Mouse (Mus musculus) heart, adult 2 months (tissue): ENCODE measurements around the gene Xndc1.

ENCODE experiments used
- CTCF ChIP-seq: fragments of 200-600 bp; IDR thresholded peaks from 2 replicates; pipeline ENCODE4 v1.8.1; 2022; ENCODE audit warnings: antibody characterized with exemption, mild to moderate bottlenecking, moderate library complexity
- EP300 ChIP-seq: fragments of 200-500 bp; IDR thresholded peaks from 2 replicates; pipeline ENCODE4 v1.6.1; 2011; ENCODE audit warnings: low read depth, low read length, control low read depth; ENCODE audit not compliant: insufficient read depth
- POLR2A ChIP-seq: fragments of 200-500 bp; IDR thresholded peaks from 2 replicates; pipeline ENCODE4 v1.6.1; 2011; ENCODE audit warnings: mild to moderate bottlenecking, low read depth, low read length, control low read depth; ENCODE audit not compliant: insufficient read depth

DNA sequence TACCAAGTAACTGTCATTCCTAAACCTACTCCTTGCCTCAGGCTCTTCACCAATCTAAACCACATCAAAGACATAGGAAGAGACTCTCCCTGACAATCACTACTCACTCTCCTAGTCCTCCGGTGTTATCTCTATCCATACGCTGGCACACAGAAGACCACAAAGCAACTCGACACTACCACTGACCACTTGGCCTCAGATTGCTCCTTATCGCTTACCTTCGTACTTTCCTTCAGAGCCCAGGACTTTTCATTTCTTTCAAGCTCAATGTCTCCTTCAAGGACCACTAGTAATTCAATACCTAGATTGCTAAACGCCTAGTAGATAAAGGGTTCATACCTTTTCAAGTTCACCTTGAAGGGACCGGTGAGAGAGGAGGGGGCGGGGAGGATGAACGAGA is 1.4 kb upstream of the Xndc1 start:
- TF ChIP-seq EP300 (no peak), CTCF (no peak), POLR2A (no peak)
